ENCODE assay signal across 1 mouse cellular context in the genomic region with DNA sequence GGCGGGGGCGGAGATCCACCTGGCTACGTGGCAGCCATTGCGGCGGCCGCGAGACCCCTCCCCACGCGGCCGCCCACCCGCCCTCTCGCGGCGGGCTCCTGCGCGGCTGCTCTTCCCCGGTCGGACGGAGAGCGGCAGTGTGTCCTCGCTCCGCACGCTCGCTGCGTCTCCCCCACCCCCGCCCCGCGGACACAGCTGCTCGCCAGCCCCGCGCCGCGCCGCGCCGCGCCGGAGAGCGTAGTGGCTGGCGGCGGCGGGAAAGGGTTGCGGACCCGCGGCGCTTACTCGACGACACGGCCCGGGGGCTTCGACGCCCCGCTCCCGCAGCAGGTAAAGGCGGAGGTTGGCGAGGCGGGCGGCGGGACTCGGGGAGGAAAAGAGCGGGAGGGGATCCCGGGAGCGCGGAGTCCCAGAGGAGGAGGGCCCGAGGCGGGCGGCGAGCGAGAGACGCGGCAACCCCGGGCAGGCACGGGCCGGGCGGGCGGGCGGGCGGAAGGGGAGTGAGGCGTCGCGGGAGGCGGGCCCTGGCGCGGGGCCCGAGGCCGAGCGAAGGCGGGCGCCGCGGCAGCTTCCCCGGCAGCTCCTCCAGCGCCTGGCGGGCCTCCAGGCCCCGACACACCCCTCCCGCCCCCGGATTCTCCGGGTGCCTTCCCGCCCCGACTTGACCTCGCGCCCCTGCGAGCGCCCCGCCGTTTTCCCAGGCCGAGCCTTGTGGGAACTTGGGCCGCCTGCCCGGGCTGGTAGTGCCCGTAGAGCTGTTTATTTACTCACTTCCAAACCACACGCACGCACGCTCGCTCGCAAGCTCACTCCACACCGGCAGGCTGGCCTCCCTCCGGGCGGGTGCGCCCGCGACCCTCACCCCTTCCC.
TF ChIP-seq lines count a peak whose summit lies in the region.

No protein-coding gene starts in this region.

TF ChIP-seq in MEL, 35 proteins besides CTCF, POLR2A, EP300 and RAD21 (continued from another document):
- peak; percentile 48; the same call in 1 of the 2 replicates for TF ChIP-seq ZMIZ1 (IDR thresholded peaks at IDR 0.05; ENCODE audit: low read depth, low read length)
- no peak for TF ChIP-seq MYC (IDR thresholded peaks at IDR 0.05; ENCODE audit: low read depth, low read length)
- TF ChIP-seq JUND (IDR thresholded peaks at IDR 0.05; ENCODE audit: low read depth, low read length) = no peak
- TF ChIP-seq USF2 (IDR thresholded peaks at IDR 0.05; ENCODE audit: borderline replicate concordance in 1 of 2, insufficient read depth in 1 of 2, low read depth in 1 of 2, low read length in 2 of 2) = no peak
